Mouse (Mus musculus) spleen, adult 18-20 months (tissue): ENCODE data around the gene Magi2.

Experiments used
- DNase-seq, 2 experiments: peaks; one replicate each; pipeline ENCODE4 v3.0.0; 2022; ENCODE audit warnings: mixed read lengths in 2 of 2

Magi2 gene

GRCm38 (mm10) chr5:19972736-19973135 lies 745.9 kb downstream of the Magi2 start:
- DNase-seq, result no peak

- DNase-seq, result no peak
Observed at GRCm38 (mm10) chr5:19973852-19974251, 747.0 kb downstream of the Magi2 start.

GRCm38 (mm10) chr5:19981518-19981917 lies 754.7 kb downstream of the Magi2 start:
- no peak for DNase-seq

GRCm38 (mm10) chr5:19982031-19982430 lies 755.2 kb downstream of the Magi2 start:
- no peak for DNase-seq

- no peak for DNase-seq
Observed at GRCm38 (mm10) chr5:19999486-19999885, 772.6 kb downstream of the Magi2 start.

- DNase-seq, result no peak
Observed at GRCm38 (mm10) chr5:19999912-20000311, 773.1 kb downstream of the Magi2 start.

GRCm38 (mm10) chr5:20006616-20007015 lies 779.8 kb downstream of the Magi2 start:
- DNase-seq, result no peak

- no peak for DNase-seq
Observed at GRCm38 (mm10) chr5:20007246-20007645, 780.4 kb downstream of the Magi2 start.

- no peak for DNase-seq
Observed at GRCm38 (mm10) chr5:20010210-20010609, 783.4 kb downstream of the Magi2 start.

- no peak for DNase-seq
Observed at GRCm38 (mm10) chr5:20018063-20018462, 791.2 kb downstream of the Magi2 start.

- DNase-seq, result no peak
Observed at GRCm38 (mm10) chr5:20046649-20047048, 819.8 kb downstream of the Magi2 start.

- no peak for DNase-seq
Observed at GRCm38 (mm10) chr5:20048386-20048785, 821.5 kb downstream of the Magi2 start.

- DNase-seq, result no peak
Observed at GRCm38 (mm10) chr5:20050284-20050683, 823.4 kb downstream of the Magi2 start.

GRCm38 (mm10) chr5:20055000-20055399 lies 828.2 kb downstream of the Magi2 start:
- no peak for DNase-seq

- no peak for DNase-seq
Observed at GRCm38 (mm10) chr5:20056074-20056842, 829.4 kb downstream of the Magi2 start.

- DNase-seq, result no peak
Observed at GRCm38 (mm10) chr5:20056856-20057255, 830.0 kb downstream of the Magi2 start.

- DNase-seq, result no peak
Observed at GRCm38 (mm10) chr5:20062011-20062410, 835.2 kb downstream of the Magi2 start.

GRCm38 (mm10) chr5:20065081-20065480 lies 838.2 kb downstream of the Magi2 start:
- no peak for DNase-seq

- DNase-seq, result no peak
Observed at GRCm38 (mm10) chr5:20068496-20068895, 841.7 kb downstream of the Magi2 start.

GRCm38 (mm10) chr5:20068921-20069486 lies 842.2 kb downstream of the Magi2 start:
- no peak for DNase-seq

- DNase-seq, result no peak
Observed at GRCm38 (mm10) chr5:20074101-20074500, 847.3 kb downstream of the Magi2 start.

GRCm38 (mm10) chr5:20074867-20075266 lies 848.0 kb downstream of the Magi2 start:
- no peak for DNase-seq

- DNase-seq, result no peak
Observed at GRCm38 (mm10) chr5:20078931-20079330, 852.1 kb downstream of the Magi2 start.

GRCm38 (mm10) chr5:20080605-20081309 lies 853.9 kb downstream of the Magi2 start:
- DNase-seq, result no peak
